Mouse (Mus musculus) right cerebral cortex, adult 2 months (tissue): ENCODE measurements around the gene Grk3.

Experiments used
- DNase-seq, 2 experiments: peaks; one replicate each; pipeline ENCODE4 v3.0.0; 2021 to 2022; ENCODE audit warnings: low spot score in 2 of 2

Grk3 gene

GRCm38 (mm10) chr5:113015236-113016061 lies at the start of gene Grk3:
TSS of gene Grk3 (minus strand) at chr5:113015791.
- DNase-seq, result peak; percentile 63 to 65

DNA sequence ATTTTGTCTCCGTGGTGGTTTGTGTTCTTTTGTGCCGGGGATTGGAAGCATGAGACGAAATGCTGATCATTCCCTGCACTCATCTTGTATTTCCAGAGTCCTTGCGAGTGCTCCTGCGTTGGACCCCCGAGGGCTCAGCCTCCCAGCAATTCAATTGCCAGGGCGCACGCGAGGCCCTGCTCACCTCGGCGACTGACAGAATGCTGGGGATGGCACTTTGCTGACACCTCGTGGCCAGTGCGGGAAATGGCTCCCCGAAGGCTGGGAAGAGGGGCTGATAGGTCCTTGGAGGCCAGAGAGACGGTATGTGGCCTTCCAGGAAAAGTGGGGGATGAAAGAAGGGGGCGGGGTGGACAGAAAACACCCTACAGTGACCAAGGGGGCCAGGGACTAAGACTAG lies 38.7 kb upstream of the Grk3 start:
- DNase-seq, result peak; percentile 81 to 92

DNA sequence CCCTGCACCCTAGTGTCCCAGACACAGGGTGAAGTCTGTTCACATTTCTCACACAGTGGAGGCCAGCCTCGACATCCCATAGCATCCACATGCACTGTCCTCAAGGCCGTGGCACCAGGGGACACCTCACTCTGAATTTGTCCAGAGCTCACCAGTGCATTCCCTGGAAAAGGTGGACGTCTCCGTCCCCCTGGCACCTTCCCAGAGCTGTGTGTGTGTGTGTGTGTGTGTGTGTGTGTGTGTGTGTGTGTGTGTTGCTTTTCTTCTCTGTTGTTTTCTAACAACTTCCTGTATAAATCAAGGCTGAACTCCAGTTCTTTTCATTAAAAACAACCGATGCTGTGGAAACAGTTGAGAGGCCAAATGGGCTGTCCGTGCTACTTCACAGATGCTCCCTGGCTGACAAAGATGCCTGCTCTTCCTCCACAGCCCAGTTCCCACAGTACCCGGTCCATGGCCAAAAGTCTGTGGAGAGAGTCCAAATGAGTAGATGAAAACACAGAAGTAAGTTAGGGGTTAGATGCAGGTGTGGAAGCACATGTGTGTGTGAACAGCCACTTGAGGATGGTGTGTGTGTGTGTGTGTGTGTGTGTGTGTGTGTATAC lies 35.1 kb upstream of the Grk3 start:
- peak in 1 of 2 experiments; percentile 8 for DNase-seq

- DNase-seq, result peak in 1 of 2 experiments; percentile 24
Observed at GRCm38 (mm10) chr5:113049876-113050275, 34.3 kb upstream of the Grk3 start.

- DNase-seq, result peak in 1 of 2 experiments; percentile 44
Observed at GRCm38 (mm10) chr5:113045511-113046273, 30.1 kb upstream of the Grk3 start.

DNA sequence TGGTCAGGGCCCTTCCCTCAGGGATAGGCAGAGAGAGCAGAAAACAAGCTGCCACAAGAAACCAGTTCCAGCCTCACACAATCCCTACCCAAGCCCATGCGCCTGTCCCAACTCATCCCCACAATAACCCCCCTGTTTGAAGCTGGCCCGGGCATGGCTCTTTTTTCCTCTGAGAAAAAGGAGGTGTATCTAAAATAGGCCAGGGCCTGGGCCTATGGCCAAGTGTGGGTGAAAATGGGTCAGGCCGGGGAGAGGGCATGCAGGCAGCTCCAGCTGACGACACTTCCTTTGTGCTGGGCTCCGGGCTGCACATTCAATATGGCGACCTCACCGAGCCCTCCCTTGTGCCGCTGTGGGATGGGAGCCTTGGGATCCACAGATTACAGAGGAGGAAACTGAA lies 27.9 kb upstream of the Grk3 start:
- DNase-seq, result peak; percentile 41 to 58

DNA sequence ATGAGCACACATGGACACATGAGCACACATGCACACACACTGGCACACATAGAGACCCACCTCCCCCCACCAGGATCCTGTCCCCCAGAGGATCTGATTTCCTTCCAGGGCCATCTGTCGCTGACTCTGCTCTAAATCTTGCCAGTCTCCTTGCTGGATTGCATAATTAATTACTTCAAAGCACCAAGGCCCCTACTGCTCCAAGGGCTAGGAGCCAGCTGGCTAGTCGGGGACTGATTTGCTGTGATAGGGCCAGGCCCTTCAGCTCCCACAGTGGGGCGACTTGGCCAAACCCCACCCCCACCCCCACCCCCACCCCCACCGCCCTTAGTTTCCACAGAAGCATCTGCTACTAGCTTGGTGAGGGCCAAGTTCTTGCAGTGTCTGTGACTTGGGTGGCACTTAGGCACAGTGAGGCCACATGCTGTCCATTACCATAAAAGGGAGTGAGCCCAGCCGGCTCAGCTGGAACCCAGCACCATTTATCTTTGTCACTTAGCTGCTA lies 26.0 kb upstream of the Grk3 start:
- peak; percentile 54 to 74 for DNase-seq

- no peak for DNase-seq
Observed at GRCm38 (mm10) chr5:113040776-113041175, 25.2 kb upstream of the Grk3 start.

DNA sequence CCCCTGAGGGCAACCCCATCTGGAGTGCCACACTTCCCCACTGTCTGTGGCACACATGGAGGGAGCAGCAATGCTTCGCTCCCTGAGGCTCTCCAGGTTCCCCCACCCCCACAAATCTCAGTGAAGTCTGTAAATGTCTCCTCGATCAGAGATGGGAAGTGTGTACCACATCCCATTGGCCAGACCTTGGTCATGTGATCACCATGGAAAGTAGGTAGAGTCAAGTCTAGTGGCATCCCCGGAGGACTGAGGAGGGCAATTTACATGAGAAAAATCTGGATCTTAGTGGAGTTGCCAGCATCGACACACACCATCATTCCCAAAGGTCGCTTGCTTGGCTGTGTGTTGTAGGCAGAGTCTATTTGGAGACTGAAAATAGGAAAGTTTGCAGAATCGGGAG lies 23.0 kb upstream of the Grk3 start:
- DNase-seq, result no peak

DNA sequence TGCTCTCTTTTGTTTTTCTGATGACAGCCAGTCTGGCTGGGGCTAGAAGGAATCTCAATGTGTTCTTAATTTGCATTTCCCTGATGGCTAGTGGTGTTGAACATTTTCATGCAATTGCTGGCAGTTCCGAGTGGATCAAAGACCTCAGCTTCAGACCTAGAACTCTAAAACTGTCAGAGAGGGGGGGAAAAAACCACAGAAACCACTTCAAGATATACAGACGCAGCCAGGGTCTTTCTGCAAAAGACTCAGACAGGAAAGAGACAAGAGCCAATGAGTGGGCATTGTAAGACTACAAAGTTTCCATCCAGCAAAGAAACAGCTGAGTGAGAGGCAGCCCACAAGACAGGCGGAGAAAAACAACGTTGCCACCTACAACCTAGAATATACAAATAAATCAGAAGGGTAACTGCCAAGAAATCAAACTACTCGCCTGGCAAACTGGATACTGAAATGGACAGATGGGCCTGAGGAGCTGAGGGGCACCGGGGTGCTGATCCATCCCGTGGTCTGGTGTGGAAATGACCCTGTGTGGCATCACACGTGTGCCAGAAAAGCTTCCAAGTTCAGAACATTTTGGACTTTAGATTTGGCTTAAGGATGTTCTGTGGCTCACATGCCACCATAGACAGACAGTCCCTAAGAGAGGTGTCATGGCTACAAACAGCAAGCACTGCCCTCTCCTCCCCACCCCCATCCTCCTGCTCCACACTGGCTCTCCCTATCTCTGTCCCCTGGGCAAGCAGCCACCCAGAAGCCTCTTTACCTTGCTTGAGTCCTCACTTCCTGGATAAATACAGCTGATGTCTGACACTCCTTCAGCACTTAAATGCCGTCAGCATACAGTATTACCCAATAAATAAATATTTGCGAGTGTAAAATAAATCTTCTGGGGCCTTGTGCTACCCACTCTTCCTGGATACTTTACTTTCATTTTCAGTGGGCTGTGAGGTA lies 19.8 kb upstream of the Grk3 start:
- no peak for DNase-seq

DNA sequence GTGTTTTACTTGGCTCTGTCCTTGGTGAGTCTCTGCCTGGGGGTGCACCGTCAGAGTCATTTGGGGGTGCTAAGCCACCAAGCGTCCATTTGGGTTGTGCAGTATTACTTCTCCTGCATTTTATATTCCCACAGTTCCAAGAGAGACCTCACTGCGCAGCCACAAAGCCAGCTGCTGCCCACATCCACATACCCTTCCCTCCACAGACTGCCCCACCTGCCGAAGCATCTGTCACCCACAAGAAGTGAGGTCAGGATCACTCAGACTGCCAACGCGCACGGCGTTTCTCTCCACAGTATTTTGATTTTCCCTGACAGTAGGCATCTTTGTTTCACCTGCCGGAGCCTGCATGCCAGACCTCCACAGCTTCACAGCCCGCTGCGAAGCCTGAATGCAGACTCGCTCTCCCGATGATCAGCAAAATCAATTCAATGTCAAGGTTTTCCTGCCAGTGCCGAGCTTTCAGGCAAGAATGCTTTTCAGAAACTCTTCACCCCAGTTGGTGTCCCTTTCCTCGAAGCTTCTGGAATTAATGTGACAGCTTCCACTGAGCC lies 15.7 kb upstream of the Grk3 start:
- DNase-seq, result no peak

DNA sequence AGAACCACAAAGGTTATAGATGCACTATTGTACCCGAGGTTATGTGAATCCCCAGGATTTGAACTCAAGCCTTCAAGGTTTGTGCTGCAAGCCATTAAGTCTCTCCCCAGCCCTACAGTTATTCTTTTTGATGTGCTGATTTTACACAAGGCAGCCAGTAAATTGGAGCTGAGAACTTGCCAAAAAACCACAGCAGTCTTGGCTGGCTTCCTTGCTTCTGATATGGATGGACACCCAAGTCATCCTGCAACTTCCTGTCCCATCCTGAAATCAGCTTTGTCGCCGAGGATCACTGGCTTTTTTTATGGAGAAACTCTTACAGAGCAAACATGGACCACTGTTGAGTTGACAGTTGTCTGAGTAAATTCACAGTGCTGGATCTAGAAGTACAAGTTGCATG lies 14.5 kb upstream of the Grk3 start:
- DNase-seq, result no peak

DNA sequence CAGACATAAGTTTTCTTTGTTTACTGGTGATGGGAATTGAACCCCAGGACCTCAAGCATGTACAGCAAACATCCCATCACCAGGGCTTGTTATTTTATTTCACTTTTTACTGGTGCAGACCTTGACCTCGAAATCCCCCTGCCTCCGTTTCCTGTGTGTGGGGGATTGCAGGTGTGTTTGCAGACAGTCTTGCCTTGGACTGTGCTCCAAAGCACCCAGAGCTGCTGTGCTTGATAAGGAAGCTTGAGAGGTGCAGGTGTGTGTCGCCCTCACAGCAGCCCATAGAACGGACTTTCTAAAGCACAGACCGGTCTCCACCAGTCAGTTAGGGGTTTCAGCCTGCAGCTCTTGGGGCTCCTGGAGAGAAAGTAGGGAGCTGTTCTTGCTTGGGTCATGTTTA lies 11.1 kb upstream of the Grk3 start:
- DNase-seq, result no peak

- no peak for DNase-seq
Observed at GRCm38 (mm10) chr5:113024154-113024764, 8.7 kb upstream of the Grk3 start.

- DNase-seq, result peak; percentile 77 to 79
Observed at GRCm38 (mm10) chr5:113018190-113018589, 2.6 kb upstream of the Grk3 start.

DNA sequence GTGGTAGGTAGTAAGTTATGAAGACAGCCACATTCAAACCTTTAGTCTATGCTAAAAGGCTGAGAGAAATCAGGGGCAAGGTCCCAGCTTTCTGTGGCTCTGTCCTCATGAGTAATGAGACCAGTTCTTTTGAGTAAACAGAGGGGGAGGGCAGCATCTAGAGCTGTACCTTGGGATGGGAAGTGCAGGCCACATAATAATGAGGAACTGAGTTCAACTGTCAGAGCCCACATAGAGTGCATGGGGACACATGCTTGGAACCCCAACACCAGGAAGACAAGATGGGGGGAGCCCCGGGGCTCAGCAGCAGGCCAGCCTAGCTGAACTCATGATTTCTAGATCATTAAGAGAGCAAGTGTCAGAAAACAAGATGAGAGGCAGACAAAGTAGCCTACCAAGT lies 1.4 kb upstream of the Grk3 start:
- DNase-seq, result no peak

DNA sequence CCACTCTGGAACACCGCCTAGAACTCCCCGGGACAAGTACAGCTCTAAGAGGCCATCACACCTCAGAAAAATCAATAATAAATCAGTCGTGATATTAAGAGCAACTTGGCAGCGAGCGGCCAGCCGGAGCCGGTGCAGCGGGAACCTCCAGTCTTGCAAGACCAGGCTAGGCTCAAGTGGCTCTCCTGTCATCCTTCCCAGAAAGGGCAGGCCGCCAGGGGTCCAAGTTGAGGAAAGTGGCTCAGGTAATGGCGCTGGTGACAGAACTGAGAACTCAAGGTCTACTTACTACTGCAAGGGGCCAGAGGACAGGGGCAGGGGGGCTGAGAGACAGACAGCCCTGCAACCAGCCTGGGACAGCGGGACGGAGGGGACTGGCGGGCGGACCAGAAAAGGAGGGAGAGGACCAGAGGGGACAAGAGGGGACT lies 769 bp downstream of the Grk3 start:
- peak in 1 of 2 experiments; percentile 48 for DNase-seq

GRCm38 (mm10) chr5:113014111-113014807 lies 1.3 kb downstream of the Grk3 start:
- DNase-seq, result no peak

DNA sequence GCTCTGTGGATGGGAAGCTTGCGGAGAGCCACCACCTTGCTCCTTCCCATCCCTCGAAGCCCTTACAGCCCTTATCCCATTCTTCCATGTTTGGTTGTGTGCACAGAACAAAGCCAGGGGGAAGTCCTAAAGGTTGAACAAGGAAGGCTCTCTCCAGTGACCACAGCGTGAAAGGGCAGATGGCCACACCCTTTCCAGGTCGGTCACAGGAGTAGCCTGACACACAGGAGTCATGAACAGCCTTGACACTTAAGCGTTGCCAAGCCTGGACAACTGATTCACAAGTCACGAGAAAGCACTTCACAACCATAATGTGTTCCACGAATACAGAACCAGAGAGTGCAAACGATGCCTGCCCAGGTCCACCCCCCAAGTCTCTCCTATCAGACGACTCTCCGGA lies 3.7 kb downstream of the Grk3 start:
- no peak for DNase-seq
